Mouse (Mus musculus) spleen, adult 2 months (tissue): Measurements from ENCODE around the gene Fbxl13. TPM values are rescaled to one million over a fixed set of nuclear protein-coding genes. Genes with fewer than 3 reads are reported as not detected.

ENCODE experiments used
- DNase-seq, 2 experiments: peaks; one replicate each; pipeline versions ENCODE4 v3.0.0 to v3.0.0-alpha.2; 2012 to 2021; ENCODE audit warnings: low spot score in 2 of 2, low read depth in 1 of 2
- H3K27ac ChIP-seq: fragments of 200-500 bp; 2 replicates; pipeline ENCODE4 v1.5.1; 2012; ENCODE audit warnings: low read length, inconsistent platforms; ENCODE audit not compliant: insufficient read depth
- H3K27me3 ChIP-seq: fragments of 200-500 bp; 2 replicates; pipeline ENCODE4 v1.6.1; 2012; ENCODE audit warnings: mild to moderate bottlenecking, moderate library complexity, low read length, inconsistent platforms; ENCODE audit not compliant: control insufficient read depth, insufficient read depth
- H3K36me3 ChIP-seq: fragments of 200-500 bp; 2 replicates; pipeline ENCODE4 v1.6.1; 2012; ENCODE audit warnings: mild to moderate bottlenecking, low read length, inconsistent platforms; ENCODE audit not compliant: control insufficient read depth, insufficient read depth
- H3K4me1 ChIP-seq: fragments of 200-500 bp; 2 replicates; pipeline ENCODE4 v1.6.1; 2011; ENCODE audit warnings: inconsistent platforms; ENCODE audit not compliant: control insufficient read depth, insufficient read depth, insufficient read length
- H3K4me3 ChIP-seq: fragments of 200-500 bp; 2 replicates; pipeline ENCODE4 v1.5.1; 2011; ENCODE audit warnings: mild to moderate bottlenecking, inconsistent platforms; ENCODE audit not compliant: insufficient read depth, insufficient read length; ENCODE audit errors: extremely low read depth
- CTCF ChIP-seq: fragments of 200-500 bp; IDR thresholded peaks from 2 replicates; pipeline ENCODE4 v1.5.1; 2011; ENCODE audit warnings: mild to moderate bottlenecking, inconsistent platforms; ENCODE audit not compliant: insufficient read depth, insufficient read length, insufficient replicate concordance; ENCODE audit errors: extremely low read depth
- POLR2A ChIP-seq: fragments of 200-500 bp; IDR thresholded peaks from 2 replicates; pipeline ENCODE4 v1.6.1; 2011; ENCODE audit warnings: low read depth, low read length, inconsistent platforms
- WGBS: fragments of 180-500 bp; shearing (Covaris S2); methylation state at CpG from one replicate; pipeline ENCODE4 v1.1.7; 2018; 5-methylcytosine and 5-hydroxymethylcytosine counted together
- polyA plus RNA-seq: library from polyadenylated mRNA; depleted of rRNA; stranded (reverse); fragments of >200 nt; gene quantifications from 2 replicates; pipeline ENCODE4 v1.2.3, GENCODE M21; 2012; rRNA removed

The Fbxl13 gene
- 0.07 TPM in 1 of 2 replicates, not detected in the other for polyA plus RNA-seq

GRCm38 (mm10) chr5:21645439-21646132 is at the start of gene Fbxl13, which contains the start of gene Armc10:
TSS of gene Fbxl13 (minus strand) at chr5:21645634.
TSS of gene Armc10 (plus strand) at chr5:21645813.
- peak; percentile 82 for DNase-seq
- WGBS: under 1% methylated on average over 40 of the region's 40 CpGs
- Histone ChIP-seq H3K4me3 (peak within 1 kb of the TSS; percentile 85), H3K4me1 (no peaks in the 10 kb centered on the region), H3K27ac (peak within 1 kb of the TSS; percentile 82), H3K27me3 (no peaks in the 10 kb centered on the region; the same call in 1 of the 2 replicates), H3K36me3 (peaks cover 16% of the 10 kb centered on the region)
- TF ChIP-seq POLR2A (peak; percentile 34; the same call in 1 of the 2 replicates), CTCF (no peak)

DNA sequence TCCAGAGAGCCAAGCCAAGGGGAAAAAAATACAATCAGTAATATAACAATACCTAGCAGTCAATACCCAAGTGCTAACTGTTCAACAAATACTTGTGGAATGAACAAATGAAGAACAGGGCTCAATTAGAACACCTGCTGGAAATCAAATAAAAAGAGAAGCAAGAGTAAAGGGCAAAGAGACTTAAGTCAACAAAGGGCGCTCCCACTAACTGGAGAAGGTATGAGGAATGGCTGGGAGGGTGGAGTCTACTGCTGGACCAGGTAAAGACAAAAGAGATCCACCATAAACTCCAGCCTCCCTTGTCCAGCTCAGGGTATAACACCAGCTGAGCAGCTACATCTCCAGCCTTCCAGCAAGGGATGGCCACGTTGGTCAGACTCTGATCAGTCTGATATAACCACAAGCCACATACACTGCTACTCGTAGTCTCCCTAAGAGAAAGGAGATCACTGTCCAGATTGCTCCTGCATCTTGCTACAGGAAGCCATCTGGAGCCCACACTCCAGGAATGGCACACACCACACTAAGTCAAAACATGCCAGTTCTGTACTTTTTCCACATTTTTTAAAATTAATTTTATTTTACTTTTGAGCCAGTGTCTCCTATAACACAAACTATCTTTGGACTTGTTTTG is 49.5 kb upstream of the Fbxl13 start:
- Histone ChIP-seq H3K27ac (no peak overlapping the region), H3K36me3 (no peaks in the 10 kb centered on the region), H3K4me3 (no peak overlapping the region), H3K27me3 (no peaks in the 10 kb centered on the region), H3K4me1 (no peaks in the 10 kb centered on the region)
- TF ChIP-seq POLR2A (no peak), CTCF (no peak)
- DNase-seq: no peak
- 73% methylated on average over 3 of the region's 3 CpGs for WGBS

- WGBS: 34% methylated on average over 3 of the region's 3 CpGs
- TF ChIP-seq CTCF (no peak), POLR2A (no peak)
- H3K27ac ChIP-seq: no peak overlapping the region
- no peaks in the 10 kb centered on the region for H3K4me1 ChIP-seq
- no peak overlapping the region for H3K4me3 ChIP-seq
- H3K36me3 ChIP-seq: no peaks in the 10 kb centered on the region
- H3K27me3 ChIP-seq: no peaks in the 10 kb centered on the region
- no peak for DNase-seq
These were observed 48.0 kb upstream of the Fbxl13 start for GRCm38 (mm10) chr5:21693372-21693870.

- H3K4me1 ChIP-seq: no peaks in the 10 kb centered on the region
- 92% methylated on average over 5 of the region's 5 CpGs for WGBS
- no peak overlapping the region for H3K4me3 ChIP-seq
- no peak for TF ChIP-seq CTCF
- TF ChIP-seq POLR2A: no peak
- no peaks in the 10 kb centered on the region for H3K27me3 ChIP-seq
- no peak for DNase-seq
- no peaks in the 10 kb centered on the region for H3K36me3 ChIP-seq
- H3K27ac ChIP-seq: no peak overlapping the region
These were observed 46.8 kb upstream of the Fbxl13 start for GRCm38 (mm10) chr5:21692230-21692629.

DNA sequence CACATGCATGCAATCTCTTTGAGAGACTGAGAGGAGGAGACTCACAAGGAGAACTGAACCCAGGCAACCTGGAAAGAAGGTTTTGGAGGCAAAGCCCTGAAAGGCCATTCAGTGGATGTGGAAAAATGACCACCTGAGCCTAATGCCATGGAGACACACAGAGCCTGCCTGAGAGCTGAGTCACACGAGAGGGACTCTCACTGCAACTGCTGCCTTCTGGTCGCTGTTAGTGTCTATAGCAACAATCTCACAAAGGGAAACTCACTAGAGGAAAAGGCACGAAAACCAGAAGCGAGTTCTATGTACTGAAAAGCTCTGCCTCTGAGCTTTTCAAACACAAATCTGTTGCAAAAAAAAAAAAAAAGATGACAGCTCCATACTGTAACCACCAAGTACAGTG is 41.6 kb upstream of the Fbxl13 start:
- Histone ChIP-seq H3K27me3 (no peaks in the 10 kb centered on the region), H3K27ac (no peak overlapping the region), H3K4me1 (no peaks in the 10 kb centered on the region), H3K4me3 (no peak overlapping the region), H3K36me3 (no peaks in the 10 kb centered on the region)
- TF ChIP-seq CTCF (no peak), POLR2A (no peak)
- DNase-seq: no peak
- WGBS: 58% methylated on average over 4 of the region's 4 CpGs

DNA sequence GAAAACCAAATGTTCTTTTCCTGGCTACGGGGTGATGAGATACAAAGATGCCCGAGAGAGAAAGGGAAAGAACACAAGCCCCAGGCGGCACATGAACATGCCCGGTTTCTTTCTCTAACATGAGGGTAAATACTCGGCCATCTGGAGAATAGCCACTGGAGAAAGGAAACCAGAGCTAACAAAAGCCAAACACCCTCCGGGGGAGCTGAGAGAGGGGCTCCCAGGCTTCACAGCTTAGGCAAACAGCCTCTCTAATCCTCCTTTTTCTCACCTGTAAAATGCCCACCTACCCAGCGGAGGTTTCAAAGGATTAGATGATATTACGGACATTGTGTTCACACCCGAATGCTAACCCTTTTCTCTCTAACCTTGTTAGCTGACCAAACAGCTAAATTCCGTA is 39.6 kb upstream of the Fbxl13 start:
- Histone ChIP-seq H3K27ac (no peak overlapping the region), H3K4me3 (no peak overlapping the region), H3K4me1 (no peaks in the 10 kb centered on the region), H3K27me3 (no peaks in the 10 kb centered on the region), H3K36me3 (no peaks in the 10 kb centered on the region)
- no peak for TF ChIP-seq CTCF
- no peak for TF ChIP-seq POLR2A
- DNase-seq: no peak
- WGBS: 90% methylated on average over 10 of the region's 10 CpGs

DNA sequence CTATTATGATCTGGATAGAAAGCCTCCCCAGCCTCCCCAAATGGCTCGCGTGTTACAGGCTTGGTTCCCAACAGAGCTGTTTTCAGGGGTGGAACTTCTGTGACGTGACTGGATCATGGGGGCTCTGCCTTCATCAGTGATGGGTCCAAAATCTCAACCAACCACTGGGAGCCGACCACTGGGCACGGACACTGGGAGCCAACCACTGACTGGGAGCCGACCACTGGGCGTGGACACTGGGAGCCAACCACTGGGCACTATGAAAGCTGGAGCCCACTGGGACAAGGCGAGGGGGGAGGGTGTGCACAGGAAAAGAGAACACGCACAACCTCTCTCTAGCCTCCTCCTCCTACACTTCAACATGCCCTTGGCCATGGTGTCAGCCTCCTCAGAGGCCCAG is 38.4 kb upstream of the Fbxl13 start:
- no peak overlapping the region for H3K4me3 ChIP-seq
- no peaks in the 10 kb centered on the region for H3K4me1 ChIP-seq
- TF ChIP-seq POLR2A: no peak
- no peak for TF ChIP-seq CTCF
- DNase-seq: no peak
- no peaks in the 10 kb centered on the region for H3K27me3 ChIP-seq
- no peak overlapping the region for H3K27ac ChIP-seq
- 91% methylated on average over 9 of the region's 9 CpGs for WGBS
- H3K36me3 ChIP-seq: no peaks in the 10 kb centered on the region
